ENCODE assay signal across 10 mouse cellular contexts in the genomic region with DNA sequence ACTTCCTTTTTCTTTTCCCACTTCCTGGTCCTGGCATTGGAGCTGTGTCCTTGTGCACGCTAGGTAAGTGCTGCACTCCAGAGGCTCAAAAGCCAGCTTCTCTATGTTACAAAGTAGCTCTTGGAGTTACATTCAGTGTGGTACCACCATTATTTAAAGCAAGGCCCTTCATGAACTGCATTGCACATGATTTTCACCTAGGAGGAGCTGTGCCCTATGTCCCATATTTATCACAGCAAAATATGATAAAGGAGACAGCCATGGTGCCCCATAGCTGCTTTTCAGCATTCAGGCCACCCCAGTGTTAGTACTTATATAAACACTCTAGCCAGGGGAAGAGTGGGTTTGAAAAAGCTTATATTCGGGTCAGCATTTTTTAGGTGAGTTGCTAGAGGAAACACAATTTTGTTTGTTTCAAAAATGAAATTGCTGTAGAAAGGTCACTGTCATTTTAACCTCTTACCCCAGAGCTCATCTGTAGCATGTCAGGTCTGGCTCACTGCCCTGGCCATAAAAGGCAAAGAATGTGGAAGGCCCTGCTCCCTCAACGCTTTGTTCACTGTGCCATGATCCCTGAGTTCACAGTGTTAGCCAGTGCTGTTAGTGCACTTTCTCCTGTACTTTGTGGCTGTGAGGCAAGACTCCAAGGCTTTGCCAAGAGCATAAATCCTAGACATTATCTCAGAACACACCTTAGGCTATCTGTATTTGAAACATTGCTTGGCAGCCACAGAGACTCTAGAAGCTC. TPM values are rescaled to one million over a fixed set of nuclear protein-coding genes. Genes with fewer than 3 reads are reported as not detected.
DNase-seq lines count a peak whose midpoint lies in the region; ATAC-seq lines count a peak whose summit lies in the region.
"Had no signal": no experiment of that assay in that cellular context is flagged by ENCODE, and none has a peak within 500 bp of the region (broad histone marks: within the 10 kb centered on the region; RNA-seq: fewer than 3 reads in every experiment).

No protein-coding gene starts in this region.

- no peak overlapping the region for H3K9ac ChIP-seq in lung, embryonic 16.5 days (ENCODE audit: low read length)
- H3K9ac ChIP-seq in intestine, embryonic 16.5 days (ENCODE audit: low read depth, low read length), result no peak overlapping the region
- no peak overlapping the region for H3K9ac ChIP-seq in stomach, embryonic 15.5 days
- H3K9ac ChIP-seq: neural tube, embryonic 13.5 days had no signal

- peaks cover 22% of the 10 kb centered on the region; the same call in 1 of the 2 replicates for H3K36me3 ChIP-seq in lung, embryonic 16.5 days (ENCODE audit: control insufficient read depth, insufficient read depth, low read length)
- H3K36me3 ChIP-seq in intestine, embryonic 16.5 days (ENCODE audit: control insufficient read depth, insufficient read depth, low read length), result peaks cover 2% of the 10 kb centered on the region
- H3K36me3 ChIP-seq in stomach, embryonic 15.5 days, result peaks cover 15% of the 10 kb centered on the region; the same call in 1 of the 2 replicates

- no peak overlapping the region for H3K4me2 ChIP-seq in lung, embryonic 16.5 days (ENCODE audit: low read depth, low read length)
- no peak overlapping the region for H3K4me2 ChIP-seq in intestine, embryonic 16.5 days (ENCODE audit: low read depth, low read length)
- H3K4me2 ChIP-seq in stomach, embryonic 15.5 days, result no peak overlapping the region
- H3K4me2 ChIP-seq: neural tube, embryonic 13.5 days had no signal

- H3K27me3 ChIP-seq in lung, embryonic 16.5 days (ENCODE audit: control insufficient read depth, insufficient read depth, low read depth, low read length), result no peaks in the 10 kb centered on the region
- no peaks in the 10 kb centered on the region for H3K27me3 ChIP-seq in intestine, embryonic 16.5 days (replicated peaks; ENCODE audit: control insufficient read depth, insufficient read depth, low read length)
- no peaks in the 10 kb centered on the region for H3K27me3 ChIP-seq in stomach, embryonic 15.5 days (replicated peaks)
- H3K27me3 ChIP-seq: neural tube, embryonic 13.5 days had no signal

- no peak overlapping the region for H3K27ac ChIP-seq in lung, embryonic 16.5 days (ENCODE audit: low read length)
- H3K27ac ChIP-seq in intestine, embryonic 16.5 days (ENCODE audit: low read length), result peak overlapping the region; percentile 67
- H3K27ac ChIP-seq in stomach, embryonic 15.5 days, result 0 out of 2 replicates have a peak overlapping the region, but pooled peaks have one; percentile 45
- H3K27ac ChIP-seq: neural tube, embryonic 13.5 days had no signal

- no peaks in the 10 kb centered on the region for H3K9me3 ChIP-seq in lung, embryonic 16.5 days (ENCODE audit: control insufficient read depth, low read length)
- no peaks in the 10 kb centered on the region for H3K9me3 ChIP-seq in intestine, embryonic 16.5 days (ENCODE audit: control insufficient read depth, low read length)
- no peaks in the 10 kb centered on the region for H3K9me3 ChIP-seq in stomach, embryonic 15.5 days
- H3K9me3 ChIP-seq: neural tube, embryonic 13.5 days had no signal

- DNase-seq in embryo, embryonic 10.5 days (ENCODE audit: low spot score), result peak; percentile 6
- no peak for DNase-seq in embryo, embryonic 9.5 days (ENCODE audit: extremely low spot score)
- DNase-seq in lung, postnatal 14 days, result no peak
- DNase-seq in thymus, adult 18-20 months, result no peak
- DNase-seq: cerebellum, postnatal 25 days had no signal

- WGBS in lung, embryonic 16.5 days, result 56% methylated on average over 3 of the region's 3 CpGs
- 55% methylated on average over 3 of the region's 3 CpGs for WGBS in intestine, embryonic 16.5 days
- 56% methylated on average over 3 of the region's 3 CpGs for WGBS in stomach, embryonic 15.5 days

- ATAC-seq in lung, embryonic 16.5 days (ENCODE audit: low read depth), result peak; percentile 48; the same call in 1 of the 2 replicates
- peak; percentile 90 for ATAC-seq in intestine, embryonic 16.5 days
- ATAC-seq in stomach, embryonic 15.5 days (ENCODE audit: insufficient read depth, low FRiP score, low read depth), result no peak
- no peak for ATAC-seq in granulocyte monocyte progenitor cell, adult 5-6 weeks (replicated peaks; ENCODE audit: poor library complexity, severe bottlenecking)

- H3K4me1 ChIP-seq in lung, embryonic 16.5 days (replicated peaks; ENCODE audit: control insufficient read depth, insufficient read depth, low read length), result no peaks in the 10 kb centered on the region; the same call in 1 of the 2 replicates
- peaks cover 22% of the 10 kb centered on the region for H3K4me1 ChIP-seq in intestine, embryonic 16.5 days (ENCODE audit: control insufficient read depth, insufficient read depth, low read length)
- H3K4me1 ChIP-seq in stomach, embryonic 15.5 days, result no peaks in the 10 kb centered on the region

- no peak overlapping the region for H3K4me3 ChIP-seq in lung, embryonic 16.5 days (ENCODE audit: low read length)
- H3K4me3 ChIP-seq in intestine, embryonic 16.5 days (ENCODE audit: low read length), result no peak overlapping the region
- no peak overlapping the region for H3K4me3 ChIP-seq in stomach, embryonic 15.5 days (replicated peaks)
- H3K4me3 ChIP-seq: neural tube, embryonic 13.5 days had no signal

RNA-seq across cellular contexts. Expression of a gene that starts 42.8 kb away (rescaled TPM):
- polyA plus RNA-seq in lung, embryonic 16.5 days (2015; fragmentation: Nextera tagmentation; extraction: Ambion mirVana), result 40.4 and 43.4 TPM in 2 replicates
- polyA plus RNA-seq in intestine, embryonic 16.5 days (2015; fragmentation: Nextera tagmentation; extraction: Ambion mirVana), result 33.0 and 34.2 TPM in 2 replicates
- 40.7 and 41.2 TPM in 2 replicates for polyA plus RNA-seq in stomach, embryonic 15.5 days (2015; fragmentation: Nextera tagmentation; extraction: Ambion mirVana)
- total RNA-seq in granulocyte monocyte progenitor cell, adult 5-6 weeks (2014; fragmentation: Nextera tagmentation), result 28.0 and 29.5 TPM in 2 replicates
- 18.1 and 32.2 TPM in 2 replicates for total RNA-seq in granulocyte monocyte progenitor cell, adult 5-6 weeks (2017)

RNA-seq across cellular contexts. Expression of a gene that starts 42.8 kb away (rescaled TPM):
- 25.5 and 25.7 TPM in 2 replicates for polyA plus RNA-seq in lung, embryonic 16.5 days (2015; fragmentation: Nextera tagmentation; extraction: Ambion mirVana)
- 18.4 and 20.2 TPM in 2 replicates for polyA plus RNA-seq in intestine, embryonic 16.5 days (2015; fragmentation: Nextera tagmentation; extraction: Ambion mirVana)
- 18.2 and 22.2 TPM in 2 replicates for polyA plus RNA-seq in stomach, embryonic 15.5 days (2015; fragmentation: Nextera tagmentation; extraction: Ambion mirVana)
- total RNA-seq in granulocyte monocyte progenitor cell, adult 5-6 weeks (2014; fragmentation: Nextera tagmentation), result 29.5 and 38.7 TPM in 2 replicates
- 25.3 and 27.0 TPM in 2 replicates for total RNA-seq in granulocyte monocyte progenitor cell, adult 5-6 weeks (2017)

Comparison
In these comparisons a context has a peak if more than half of its experiments do, and no peak if none do; other contexts are left out.
1. ATAC-seq: peak in lung, embryonic 16.5 days (single experiment) and intestine, embryonic 16.5 days (single experiment); none in stomach, embryonic 15.5 days (single experiment) and granulocyte monocyte progenitor cell, adult 5-6 weeks (single experiment).